Mouse (Mus musculus) retina, postnatal 7 days (tissue): ENCODE results near the gene Mrgprb4.

Experiments used
- DNase-seq: peaks from one replicate; pipeline ENCODE4 v3.0.0-alpha.2; 2012; ENCODE audit warnings: low read depth, low spot score

Gene Mrgprb4

GRCm38 (mm10) chr7:48199188-48199587, at the start of gene Mrgprb4:
Mrgprb4 (minus strand) TSS chr7:48199288.
- no peak for DNase-seq

- DNase-seq, result no peak
These were observed 27.0 kb upstream of the Mrgprb4 start for GRCm38 (mm10) chr7:48226114-48226513.

DNA sequence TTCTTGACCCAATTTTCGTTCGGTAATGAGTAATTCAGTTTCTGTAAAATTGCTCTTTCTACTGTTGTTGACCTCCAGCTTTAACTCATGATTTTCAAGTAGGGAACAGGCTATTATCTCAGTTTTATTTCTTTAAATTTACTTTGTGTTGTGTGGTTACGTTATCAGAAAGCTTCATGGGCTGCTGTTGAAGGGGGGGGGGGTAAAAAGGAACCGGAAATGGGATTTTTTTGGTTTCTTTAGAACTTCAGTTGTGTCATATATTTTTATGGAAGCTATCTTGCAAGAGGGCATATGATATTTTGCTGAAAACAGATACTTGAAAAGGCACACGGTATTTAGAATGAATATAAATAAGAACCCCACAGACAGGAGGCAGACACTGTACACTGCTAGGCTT, 26.0 kb upstream of the Mrgprb4 start:
- DNase-seq, result no peak

DNA sequence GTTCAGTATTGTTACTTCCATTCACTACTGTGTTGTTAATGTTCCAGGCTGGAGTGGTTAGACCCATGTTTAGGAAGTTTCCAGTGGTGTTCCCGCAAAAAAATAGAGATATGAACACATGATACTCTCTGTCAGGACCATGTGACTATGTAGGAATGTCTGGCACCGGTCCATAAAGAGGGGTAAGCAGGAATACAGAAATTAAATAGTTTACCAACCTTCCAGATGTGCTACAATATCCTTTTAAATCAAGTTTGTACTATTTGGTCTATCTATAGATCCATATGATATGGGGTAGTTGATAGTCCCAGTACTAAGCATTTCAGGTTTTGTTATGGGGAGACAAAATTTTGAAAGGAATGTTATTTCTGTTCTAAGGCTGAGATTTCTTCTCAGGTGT, 30.2 kb downstream of the Mrgprb4 start, which contains the start of gene Mrgprb5:
TSS of gene Mrgprb5 (minus strand) at position 101 of the 400 bp plus-strand sequence.
- DNase-seq, result no peak

DNA sequence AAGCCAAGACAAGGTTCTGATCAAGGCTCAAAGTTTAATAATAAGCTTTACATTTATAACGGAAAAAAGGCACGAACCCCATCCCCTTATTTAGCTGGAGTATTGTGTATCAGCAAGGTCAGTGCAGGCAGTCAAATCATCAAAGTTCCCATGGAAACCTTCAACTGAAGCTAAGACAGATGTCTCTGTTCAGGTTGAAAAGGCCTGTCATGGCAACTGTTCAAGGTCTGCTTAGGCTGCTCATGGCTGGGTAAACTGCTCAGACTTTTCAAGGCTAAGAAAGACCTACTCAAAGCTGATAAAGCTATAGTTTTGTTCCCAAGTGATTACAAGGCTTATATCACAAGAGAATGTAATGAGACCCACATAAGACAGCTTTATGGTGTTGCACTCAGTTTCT, 31.6 kb downstream of the Mrgprb4 start:
- DNase-seq, result no peak
